Mouse (Mus musculus): ENCODE results near the gene Vmn2r36.
"Not testable (repeated sequence)": the region's sequence is repeated elsewhere in the genome, so short reads cannot be mapped to it uniquely, and the experiment has no call there.

Vmn2r36 gene

GRCm38 (mm10) chr7:7902395-7902794 lies at the start of gene Vmn2r36:
Vmn2r36 (minus strand) TSS chr7:7902495.
- DNase-seq (ENCODE audit: low read depth, low spot score), result not testable (repeated sequence)
